Mouse (Mus musculus): Measurements from ENCODE around the gene Lbx1. TPM values are rescaled to one million over a fixed set of nuclear protein-coding genes. Genes with fewer than 3 reads are reported as not detected.

Lbx1 gene
- polyA plus RNA-seq, 1 experiment from 2014 or later: not detected

DNA sequence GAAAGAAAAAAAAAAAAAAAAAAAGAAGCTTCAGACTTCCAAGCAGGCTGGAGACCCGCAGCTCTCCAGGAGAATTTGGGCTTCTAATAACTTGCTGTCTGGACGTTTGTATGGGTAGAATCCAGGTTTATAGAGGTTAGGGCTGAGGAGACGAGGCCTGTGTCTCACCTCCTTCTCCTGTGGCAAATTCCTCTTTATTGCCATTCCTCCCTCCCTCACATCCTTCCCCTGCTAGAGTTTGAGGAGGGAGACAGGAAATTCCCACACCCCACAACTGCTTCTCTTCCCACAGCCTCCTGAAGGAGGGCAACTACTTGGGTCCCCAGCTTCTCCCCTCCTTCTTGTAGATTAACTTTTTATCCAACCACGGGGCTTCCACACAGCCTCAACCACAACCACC lies 20.2 kb downstream of the Lbx1 start:
- Histone ChIP-seq H3K4me2 (ENCODE audit: low read length) (no peak overlapping the region), H3K4me3 (ENCODE audit: low read depth, low read length) (no peak overlapping the region), H3K9ac (ENCODE audit: low read length) (no peak overlapping the region), H3K36me3 (ENCODE audit: control insufficient read depth, insufficient read depth, low read length) (no peaks in the 10 kb centered on the region), H3K4me1 (replicated peaks; ENCODE audit: control insufficient read depth, insufficient read depth, low read length) (no peaks in the 10 kb centered on the region), H3K27ac (ENCODE audit: low read depth) (no peak overlapping the region), H3K27me3 (replicated peaks; ENCODE audit: control insufficient read depth, insufficient read depth, low read length) (peaks cover 8% of the 10 kb centered on the region; the same call in 1 of the 2 replicates), H3K9me3 (ENCODE audit: control insufficient read depth, low read length) (no peaks in the 10 kb centered on the region)
- WGBS: 72% methylated on average over 4 of the region's 4 CpGs
- DNase-seq (ENCODE audit: low spot score) (no peak), ATAC-seq (replicated peaks; ENCODE audit: low FRiP score, low TSS enrichment, low read depth) (no peak)

DNA sequence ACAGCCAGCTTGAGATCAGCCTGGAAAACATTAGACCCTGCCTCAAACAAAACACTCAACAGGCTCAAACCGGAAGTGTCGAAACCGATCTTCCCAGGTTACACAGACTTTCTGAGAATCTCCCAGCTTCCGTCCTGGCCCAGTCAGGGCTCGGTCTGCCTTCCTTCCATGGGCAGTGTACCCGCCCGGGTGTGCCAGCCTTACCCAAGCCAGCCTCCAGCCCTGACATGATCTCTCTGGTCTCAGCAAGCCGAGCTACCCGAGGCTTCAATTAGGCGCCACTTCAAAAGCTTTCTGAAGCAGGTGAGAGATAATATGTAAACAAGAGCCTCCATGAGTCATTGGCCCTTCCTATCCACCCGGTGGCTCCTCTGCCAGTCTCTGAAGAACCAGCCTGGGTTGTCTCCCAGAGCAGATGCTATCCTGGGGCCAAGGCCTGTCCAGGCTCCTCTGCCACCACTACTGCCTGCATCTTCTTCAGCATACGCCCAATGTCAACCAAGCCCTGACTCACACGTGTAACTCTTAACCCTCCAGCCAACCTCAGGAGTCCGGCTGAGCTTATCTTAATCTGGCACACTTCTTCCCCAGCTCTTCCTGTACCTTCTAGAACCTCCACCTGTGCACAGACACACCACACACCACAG lies 25.7 kb downstream of the Lbx1 start:
- H3K9me3 ChIP-seq (ENCODE audit: control insufficient read depth, low read length): no peaks in the 10 kb centered on the region
- H3K36me3 ChIP-seq (ENCODE audit: control insufficient read depth, insufficient read depth, low read length): no peaks in the 10 kb centered on the region
- WGBS: 59% methylated on average over 14 of the region's 14 CpGs
- H3K27me3 ChIP-seq (replicated peaks; ENCODE audit: control insufficient read depth, insufficient read depth, low read length): 0 out of 2 replicates have a peak, but pooled peaks cover 11% of the 10 kb centered on the region
- H3K9ac ChIP-seq (ENCODE audit: low read length): no peak overlapping the region
- no peak overlapping the region for H3K4me2 ChIP-seq (ENCODE audit: low read length)
- H3K4me1 ChIP-seq (replicated peaks; ENCODE audit: control insufficient read depth, insufficient read depth, low read length): 0 out of 2 replicates have a peak, but pooled peaks cover 5% of the 10 kb centered on the region
- DNase-seq (ENCODE audit: low spot score) (no peak), ATAC-seq (replicated peaks; ENCODE audit: low FRiP score, low TSS enrichment, low read depth) (no peak)
- no peak overlapping the region for H3K27ac ChIP-seq (ENCODE audit: low read depth)
- H3K4me3 ChIP-seq (ENCODE audit: low read depth, low read length): no peak overlapping the region

DNA sequence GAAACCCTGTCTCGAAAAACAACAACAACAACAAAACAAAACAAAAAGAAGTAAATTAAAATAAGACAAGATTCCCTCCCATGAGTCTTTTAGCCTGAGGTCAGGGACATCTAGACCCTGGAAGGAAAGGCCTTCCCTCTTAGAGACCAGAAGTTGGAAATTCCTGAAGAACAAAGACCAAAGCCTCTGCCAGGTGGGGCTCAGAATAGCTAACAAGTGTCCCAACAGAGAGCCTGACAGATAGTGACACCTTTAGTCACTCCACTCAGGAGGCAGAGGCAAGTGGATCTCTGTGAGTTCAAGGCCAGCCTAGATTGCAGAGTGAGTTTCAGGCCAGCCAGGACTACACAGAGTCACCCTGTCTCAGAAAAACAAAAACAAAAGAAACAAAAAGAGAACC lies 26.4 kb downstream of the Lbx1 start:
- ATAC-seq (replicated peaks; ENCODE audit: low FRiP score, low TSS enrichment, low read depth) (no peak), DNase-seq (ENCODE audit: low spot score) (no peak)
- H3K27me3 ChIP-seq (replicated peaks; ENCODE audit: control insufficient read depth, insufficient read depth, low read length): 0 out of 2 replicates have a peak, but pooled peaks cover 11% of the 10 kb centered on the region
- no peak overlapping the region for H3K4me3 ChIP-seq (ENCODE audit: low read depth, low read length)
- 69% methylated on average over 1 of the region's 1 CpGs for WGBS
- 0 out of 2 replicates have a peak, but pooled peaks cover 5% of the 10 kb centered on the region for H3K4me1 ChIP-seq (replicated peaks; ENCODE audit: control insufficient read depth, insufficient read depth, low read length)
- H3K9ac ChIP-seq (ENCODE audit: low read length): no peak overlapping the region
- H3K9me3 ChIP-seq (ENCODE audit: control insufficient read depth, low read length): no peaks in the 10 kb centered on the region
- H3K4me2 ChIP-seq (ENCODE audit: low read length): no peak overlapping the region
- H3K36me3 ChIP-seq (ENCODE audit: control insufficient read depth, insufficient read depth, low read length): no peaks in the 10 kb centered on the region
- no peak overlapping the region for H3K27ac ChIP-seq (ENCODE audit: low read depth)

DNA sequence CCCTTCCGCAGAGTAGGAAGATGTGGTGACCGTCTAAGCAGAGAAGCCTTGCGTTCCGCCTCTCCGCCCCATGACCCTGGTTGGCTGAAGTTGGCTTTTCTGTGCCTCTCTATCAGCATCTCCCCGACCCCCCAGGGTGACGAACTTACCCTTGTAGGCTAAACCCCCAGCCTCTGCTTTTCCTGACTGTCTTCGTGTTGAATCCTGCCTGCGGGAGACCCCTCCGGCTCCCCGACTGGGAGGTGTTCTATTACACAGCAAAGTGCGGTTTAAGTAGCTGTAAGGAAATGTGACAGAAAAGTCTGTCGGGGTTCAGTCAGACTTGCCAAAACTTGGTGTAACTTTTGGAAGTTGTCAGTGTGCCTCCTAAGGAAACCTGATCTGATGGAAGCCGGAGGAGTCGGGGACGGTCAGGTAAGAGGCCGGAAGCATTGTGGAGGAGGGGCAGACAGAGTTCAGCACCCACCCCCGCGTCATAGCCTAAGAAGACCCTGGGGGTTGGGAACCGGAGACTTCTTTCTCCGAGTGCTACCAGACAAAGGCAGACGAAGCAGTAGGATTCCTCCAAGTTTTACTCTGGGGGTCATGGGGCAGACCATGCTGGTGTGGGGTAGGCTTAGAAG lies 27.1 kb downstream of the Lbx1 start:
- no peak overlapping the region for H3K27ac ChIP-seq (ENCODE audit: low read depth)
- no peaks in the 10 kb centered on the region for H3K36me3 ChIP-seq (ENCODE audit: control insufficient read depth, insufficient read depth, low read length)
- DNase-seq (ENCODE audit: low spot score): no peak
- H3K9me3 ChIP-seq (ENCODE audit: control insufficient read depth, low read length): no peaks in the 10 kb centered on the region
- peak overlapping the region; percentile 12; the same call in 1 of the 2 replicates for H3K4me3 ChIP-seq (ENCODE audit: low read depth, low read length)
- peak overlapping the region; percentile 49 for H3K4me2 ChIP-seq (ENCODE audit: low read length)
- H3K4me1 ChIP-seq (replicated peaks; ENCODE audit: control insufficient read depth, insufficient read depth, low read length): 0 out of 2 replicates have a peak, but pooled peaks cover 5% of the 10 kb centered on the region
- 0 out of 2 replicates have a peak, but pooled peaks cover 11% of the 10 kb centered on the region for H3K27me3 ChIP-seq (replicated peaks; ENCODE audit: control insufficient read depth, insufficient read depth, low read length)
- 18% methylated on average over 22 of the region's 22 CpGs for WGBS
- no peak overlapping the region for H3K9ac ChIP-seq (ENCODE audit: low read length)
- no peak for ATAC-seq (replicated peaks; ENCODE audit: low FRiP score, low TSS enrichment, low read depth)

DNA sequence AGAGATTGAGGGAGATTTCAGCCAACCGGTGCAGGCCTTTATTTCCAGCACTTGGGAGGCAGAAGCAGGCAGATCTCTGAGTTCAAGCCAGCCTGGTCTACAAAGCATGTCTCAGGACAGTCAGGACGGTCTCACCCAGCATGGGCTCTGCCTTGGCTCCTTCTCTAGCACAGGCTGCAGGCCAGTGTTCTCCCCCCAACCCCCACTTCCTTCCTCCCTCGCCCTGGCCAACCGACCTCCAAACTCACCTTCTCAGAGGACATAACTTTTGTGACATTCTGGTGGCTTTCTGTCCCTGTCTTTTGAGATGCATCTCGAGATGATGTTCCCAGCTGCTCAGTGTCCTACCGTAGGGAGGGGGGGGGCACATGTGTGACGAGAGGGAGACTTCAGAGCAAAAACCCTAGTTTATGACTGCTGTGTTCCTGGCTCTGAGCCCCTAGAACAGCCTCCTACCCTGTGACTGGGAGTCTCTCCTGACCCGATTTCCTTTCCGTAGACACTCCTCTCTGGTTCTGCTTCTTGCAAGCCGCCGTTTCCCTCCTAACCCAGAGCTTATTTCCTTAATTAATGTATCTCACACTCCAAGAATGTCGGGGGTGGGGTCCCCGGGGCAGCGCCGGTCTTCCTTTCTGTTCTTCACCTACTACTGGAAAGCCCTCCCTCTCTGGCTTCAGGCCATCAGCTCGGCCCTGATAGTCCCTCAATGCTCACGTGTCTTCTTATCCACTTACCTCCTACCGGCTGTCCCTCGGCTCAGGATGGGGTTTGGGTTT lies 27.8 kb downstream of the Lbx1 start:
- no peak overlapping the region for H3K9ac ChIP-seq (ENCODE audit: low read length)
- peak; percentile 69 for DNase-seq (ENCODE audit: low spot score)
- 0 out of 2 replicates have a peak, but pooled peaks cover 11% of the 10 kb centered on the region for H3K27me3 ChIP-seq (replicated peaks; ENCODE audit: control insufficient read depth, insufficient read depth, low read length)
- no peak overlapping the region; the same call in 1 of the 2 replicates for H3K27ac ChIP-seq (ENCODE audit: low read depth)
- ATAC-seq (replicated peaks; ENCODE audit: low FRiP score, low TSS enrichment, low read depth): peak; percentile 53; the same call in 1 of the 2 replicates
- no peaks in the 10 kb centered on the region for H3K9me3 ChIP-seq (ENCODE audit: control insufficient read depth, low read length)
- peak overlapping the region; percentile 12 for H3K4me3 ChIP-seq (ENCODE audit: low read depth, low read length)
- H3K4me2 ChIP-seq (ENCODE audit: low read length): peak overlapping the region; percentile 49
- no peaks in the 10 kb centered on the region for H3K36me3 ChIP-seq (ENCODE audit: control insufficient read depth, insufficient read depth, low read length)
- WGBS: 26% methylated on average over 19 of the region's 19 CpGs
- 0 out of 2 replicates have a peak, but pooled peaks cover 5% of the 10 kb centered on the region for H3K4me1 ChIP-seq (replicated peaks; ENCODE audit: control insufficient read depth, insufficient read depth, low read length)

DNA sequence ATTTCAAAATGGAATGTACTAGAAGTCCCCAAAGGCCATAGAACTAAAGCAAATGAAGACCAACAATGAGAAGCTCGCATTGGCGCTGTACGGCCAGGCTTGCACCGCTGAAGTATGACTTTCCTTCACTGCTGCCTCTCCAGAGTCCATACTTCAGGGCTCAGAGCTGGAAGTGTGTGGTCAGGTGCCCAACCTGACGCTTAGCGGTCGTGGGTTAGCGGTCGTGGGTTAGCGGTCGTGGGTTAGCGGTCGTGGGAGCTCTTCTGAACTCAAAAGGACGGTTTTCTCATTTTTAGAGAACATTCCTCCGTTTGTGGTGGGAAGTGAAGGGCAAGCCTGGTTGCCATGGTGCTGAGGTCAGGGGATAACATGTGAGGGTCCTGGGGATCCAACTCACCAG lies 28.5 kb downstream of the Lbx1 start:
- Histone ChIP-seq H3K36me3 (ENCODE audit: control insufficient read depth, insufficient read depth, low read length) (no peaks in the 10 kb centered on the region), H3K27me3 (replicated peaks; ENCODE audit: control insufficient read depth, insufficient read depth, low read length) (0 out of 2 replicates have a peak, but pooled peaks cover 11% of the 10 kb centered on the region), H3K4me1 (replicated peaks; ENCODE audit: control insufficient read depth, insufficient read depth, low read length) (0 out of 2 replicates have a peak, but pooled peaks cover 5% of the 10 kb centered on the region), H3K9ac (ENCODE audit: low read length) (no peak overlapping the region), H3K4me2 (ENCODE audit: low read length) (no peak overlapping the region), H3K4me3 (ENCODE audit: low read depth, low read length) (no peak overlapping the region), H3K9me3 (ENCODE audit: control insufficient read depth, low read length) (no peaks in the 10 kb centered on the region), H3K27ac (ENCODE audit: low read depth) (no peak overlapping the region; the same call in 1 of the 2 replicates)
- 97% methylated on average over 15 of the region's 15 CpGs for WGBS
- ATAC-seq (replicated peaks; ENCODE audit: low FRiP score, low TSS enrichment, low read depth) (no peak), DNase-seq (ENCODE audit: low spot score) (no peak)

DNA sequence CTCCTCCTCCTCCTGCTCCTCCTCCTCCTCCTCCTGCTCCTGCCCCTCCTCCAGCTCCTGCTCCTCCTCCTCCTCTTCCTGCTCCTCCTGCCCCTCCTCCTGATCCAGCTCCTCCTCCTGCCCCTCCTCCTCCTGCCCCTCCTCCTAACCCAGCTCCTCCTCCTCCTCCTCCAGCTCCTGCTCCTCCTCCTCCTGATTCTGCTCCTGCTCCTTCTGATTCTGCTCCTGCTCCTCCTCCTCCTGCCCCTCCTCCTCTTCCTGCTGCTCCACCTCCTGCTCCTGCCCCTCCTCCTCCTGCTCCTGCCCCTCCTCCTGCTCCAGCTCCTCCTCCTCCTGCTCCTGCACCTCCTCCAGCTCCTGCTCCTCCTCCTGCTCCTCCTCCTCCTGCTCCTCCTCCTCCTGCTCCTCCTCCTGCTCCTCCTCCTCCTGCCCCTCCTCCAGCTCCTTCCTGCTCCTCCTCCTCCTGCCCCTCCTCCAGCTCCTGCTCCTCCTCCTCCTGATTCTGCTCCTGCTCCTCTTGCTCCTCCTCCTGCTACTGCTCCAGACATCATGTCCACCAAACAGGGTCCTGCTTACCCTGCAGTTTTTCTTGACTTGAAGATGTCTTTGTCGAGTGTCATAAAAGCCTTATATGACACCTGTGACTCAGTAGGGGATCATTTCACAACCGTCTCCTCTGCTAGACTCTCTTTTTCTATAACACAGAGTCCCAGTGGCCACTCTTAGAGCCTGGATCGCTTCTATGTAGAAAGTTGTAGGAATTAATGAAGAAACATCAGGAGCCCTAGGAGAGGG lies 30.1 kb downstream of the Lbx1 start:
- Histone ChIP-seq H3K27me3 (replicated peaks; ENCODE audit: control insufficient read depth, insufficient read depth, low read length) (0 out of 2 replicates have a peak, but pooled peaks cover 11% of the 10 kb centered on the region), H3K9me3 (ENCODE audit: control insufficient read depth, low read length) (no peaks in the 10 kb centered on the region), H3K27ac (ENCODE audit: low read depth) (no peak overlapping the region), H3K36me3 (ENCODE audit: control insufficient read depth, insufficient read depth, low read length) (no peaks in the 10 kb centered on the region), H3K9ac (ENCODE audit: low read length) (no peak overlapping the region), H3K4me1 (replicated peaks; ENCODE audit: control insufficient read depth, insufficient read depth, low read length) (0 out of 2 replicates have a peak, but pooled peaks cover 5% of the 10 kb centered on the region), H3K4me3 (ENCODE audit: low read depth, low read length) (no peak overlapping the region), H3K4me2 (ENCODE audit: low read length) (no peak overlapping the region)
- no peak for ATAC-seq (replicated peaks; ENCODE audit: low FRiP score, low TSS enrichment, low read depth)
- DNase-seq (ENCODE audit: low spot score): no peak
- 72% methylated on average over 3 of the region's 3 CpGs for WGBS

DNA sequence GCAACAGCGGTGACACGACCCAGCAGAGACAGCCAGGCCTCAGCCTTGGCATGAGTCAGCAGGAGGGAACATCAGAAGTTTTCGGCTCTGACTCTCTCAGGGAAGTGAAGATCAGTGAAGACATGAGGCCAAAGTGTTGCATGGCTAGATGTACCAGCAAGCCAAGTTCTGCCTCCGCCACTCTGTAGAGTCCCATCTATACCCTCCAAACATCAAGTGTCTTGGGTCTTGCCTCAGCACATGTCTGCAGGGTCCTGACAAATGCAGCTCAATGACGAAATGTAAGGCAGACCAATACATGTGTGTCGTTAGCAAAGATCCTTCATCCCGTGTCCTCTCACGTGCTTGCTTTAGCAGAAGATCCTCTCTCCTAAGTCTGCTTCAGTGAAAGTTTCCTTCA lies 38.6 kb downstream of the Lbx1 start:
- Histone ChIP-seq H3K4me3 (ENCODE audit: low read depth, low read length) (no peak overlapping the region), H3K4me2 (ENCODE audit: low read length) (no peak overlapping the region), H3K9ac (ENCODE audit: low read length) (no peak overlapping the region), H3K4me1 (replicated peaks; ENCODE audit: control insufficient read depth, insufficient read depth, low read length) (no peaks in the 10 kb centered on the region), H3K36me3 (ENCODE audit: control insufficient read depth, insufficient read depth, low read length) (no peaks in the 10 kb centered on the region), H3K27ac (ENCODE audit: low read depth) (no peak overlapping the region), H3K27me3 (replicated peaks; ENCODE audit: control insufficient read depth, insufficient read depth, low read length) (no peaks in the 10 kb centered on the region), H3K9me3 (ENCODE audit: control insufficient read depth, low read length) (0 out of 2 replicates have a peak, but pooled peaks cover 7% of the 10 kb centered on the region)
- WGBS: 89% methylated on average over 8 of the region's 8 CpGs
- ATAC-seq (replicated peaks; ENCODE audit: low FRiP score, low TSS enrichment, low read depth) (no peak), DNase-seq (ENCODE audit: low spot score) (no peak)

All from intestine, embryonic 14.5 days (tissue).